ENCODE assay signal across 14 mouse cellular contexts in the genomic region with DNA sequence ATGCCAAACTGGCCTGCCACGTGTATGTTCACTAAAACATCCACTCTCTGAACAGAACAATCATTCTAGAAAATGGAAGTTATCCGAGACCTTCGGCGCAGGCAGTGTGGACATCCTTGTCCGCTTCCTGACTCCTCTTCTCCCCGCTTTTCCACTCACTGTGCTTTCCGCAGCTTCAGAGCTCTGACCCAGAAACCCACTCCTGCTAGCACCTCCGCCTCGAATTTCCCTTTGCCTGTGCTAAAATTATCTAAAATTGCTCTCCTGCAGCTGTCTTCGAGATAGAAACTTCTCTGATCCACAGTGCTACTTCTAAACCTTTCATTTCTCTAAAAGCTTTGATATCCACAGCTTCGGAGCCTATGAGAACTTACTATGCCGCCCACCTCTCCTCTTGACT.
A peak's percentile ranks its signal among the peaks of the same experiment; 100 is the strongest.
DNase-seq lines count a peak whose midpoint lies in the region.
"Had no signal": no experiment of that assay in that cellular context is flagged by ENCODE, and none has a peak within 500 bp of the region (broad histone marks: within the 10 kb centered on the region; RNA-seq: fewer than 3 reads in every experiment).

No protein-coding gene starts in this region.

- peak; percentile 2 to 31 for DNase-seq in left cerebral cortex, adult 18-20 months (ENCODE audit: low spot score in 2 of 2)
- no peak for DNase-seq in left cerebral cortex, adult 11 months (ENCODE audit: low spot score)
- peak; percentile 20 to 36 for DNase-seq in right cerebral cortex, adult 2 months (ENCODE audit: low spot score in 2 of 2)
- no peak for DNase-seq in right cerebral cortex, postnatal 4 days
- DNase-seq in frontal cortex, postnatal 36 days (ENCODE audit: low spot score in 2 of 2) = peak; percentile 18 to 40
- peak; percentile 39 for DNase-seq in telencephalon, adult 2 months (ENCODE audit: low read depth, low spot score)
- DNase-seq in urinary bladder, postnatal 14 days (ENCODE audit: low spot score) = no peak
- DNase-seq in urinary bladder, postnatal 10 days (ENCODE audit: low spot score) = no peak
- DNase-seq: adrenal gland, postnatal 10 days; cerebellum, adult 11-12 months; cerebellum, adult 9-10 months; cerebellum, postnatal 36 days; gastrocnemius, postnatal 14 days; heart, adult 2 months had no signal

Comparison
In these comparisons a context has a peak if more than half of its experiments do, and no peak if none do; other contexts are left out.
1. DNase-seq: peak in left cerebral cortex, adult 18-20 months (2 of 2), right cerebral cortex, adult 2 months (2 of 2), frontal cortex, postnatal 36 days (2 of 2) and telencephalon, adult 2 months (single experiment); none in left cerebral cortex, adult 11 months (single experiment), right cerebral cortex, postnatal 4 days (single experiment), urinary bladder, postnatal 14 days (single experiment) and urinary bladder, postnatal 10 days (single experiment).